Mouse (Mus musculus) layer of hippocampus, adult 18-20 months (tissue): Measurements from ENCODE around the gene Carmil3. TPM values are rescaled to one million over a fixed set of nuclear protein-coding genes. Genes with fewer than 3 reads are reported as not detected.

Experiments used
- DNase-seq, 2 experiments: peaks; one replicate each; pipeline ENCODE4 v3.0.0; 2022; ENCODE audit warnings: low spot score in 2 of 2
- long read RNA-seq: library from polyadenylated mRNA; stranded (forward); transcript quantifications from one replicate; pipeline ENCODE4 v2.0.0, GENCODE M21; 2021
- total RNA-seq, 2 experiments: library from RNA; stranded (reverse); gene quantifications; 2 replicates each; pipeline ENCODE4 v1.2.3; 2021

Carmil3 gene
- 10 to 100 TPM; 46.8 to 50.8 TPM for total RNA-seq
- long read RNA-seq, full-length matches to known transcripts: 1 of 55 reads
- long read RNA-seq, partial matches to known transcripts: 17 of 55 reads
- long read RNA-seq, other reads (novel, unspliced or antisense): 37 of 55 reads

DNA sequence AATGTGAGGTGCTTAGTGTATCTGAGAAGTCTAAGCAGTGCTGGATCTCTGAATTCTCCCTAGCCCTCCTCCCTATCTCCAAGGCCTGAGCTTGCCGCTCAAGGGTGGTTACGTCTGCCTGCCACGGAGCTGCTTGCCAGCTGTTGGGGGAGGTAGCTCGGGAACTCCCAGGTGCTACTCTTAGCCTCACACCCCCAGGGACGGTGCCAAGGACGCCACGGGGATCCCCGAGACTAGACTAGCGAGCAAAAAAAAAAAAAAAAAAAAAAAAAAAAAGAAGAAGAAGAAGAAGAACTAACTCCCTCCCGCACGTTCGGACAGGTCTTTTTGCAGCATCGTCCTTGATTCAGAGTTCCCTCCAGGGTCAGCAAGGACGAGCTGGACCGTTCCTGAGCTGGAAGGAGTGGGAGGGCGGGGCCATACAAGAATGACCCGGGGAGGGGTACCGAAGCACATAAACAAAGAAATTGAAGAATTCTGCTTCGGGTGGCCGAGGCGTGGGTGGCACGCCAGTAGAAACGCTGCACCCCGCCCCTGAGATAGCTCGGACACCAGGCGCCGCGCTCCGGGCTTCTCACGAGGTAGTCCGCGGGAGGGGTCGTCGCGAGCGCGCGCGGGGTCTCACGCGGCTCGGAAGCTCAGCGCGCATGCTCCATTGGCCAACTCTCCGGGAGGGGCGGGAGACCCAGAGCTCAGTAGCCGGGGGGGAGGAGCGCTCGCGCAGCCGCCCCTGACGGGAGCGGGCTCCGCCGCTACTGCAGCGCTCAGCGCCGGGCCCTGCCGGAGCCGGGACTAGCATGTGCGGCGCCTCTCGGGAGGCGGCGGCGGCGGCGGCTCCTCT is at the start of gene Carmil3:
TSS of gene Carmil3 (plus strand) at position 291 of the 841 bp plus-strand sequence.
- peak; percentile 86 to 89 for DNase-seq

DNA sequence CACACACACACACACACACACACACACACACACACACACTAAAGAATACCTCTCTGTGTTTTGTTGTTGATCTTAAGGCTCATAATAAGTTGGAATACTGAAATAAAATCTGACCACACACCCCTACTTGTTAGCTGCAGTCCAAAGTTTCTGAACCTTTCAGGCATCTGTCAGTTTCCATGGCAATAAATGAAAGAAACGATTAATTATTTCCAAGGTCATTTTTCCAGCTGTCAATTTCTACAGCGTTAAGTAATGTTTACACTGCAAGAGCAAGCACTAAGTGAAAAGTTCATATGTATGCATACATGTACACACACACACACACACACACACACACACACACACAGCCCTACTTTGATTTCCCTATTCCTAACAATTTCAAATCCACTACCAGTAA is 32.8 kb upstream of the Carmil3 start:
- DNase-seq: no peak

DNA sequence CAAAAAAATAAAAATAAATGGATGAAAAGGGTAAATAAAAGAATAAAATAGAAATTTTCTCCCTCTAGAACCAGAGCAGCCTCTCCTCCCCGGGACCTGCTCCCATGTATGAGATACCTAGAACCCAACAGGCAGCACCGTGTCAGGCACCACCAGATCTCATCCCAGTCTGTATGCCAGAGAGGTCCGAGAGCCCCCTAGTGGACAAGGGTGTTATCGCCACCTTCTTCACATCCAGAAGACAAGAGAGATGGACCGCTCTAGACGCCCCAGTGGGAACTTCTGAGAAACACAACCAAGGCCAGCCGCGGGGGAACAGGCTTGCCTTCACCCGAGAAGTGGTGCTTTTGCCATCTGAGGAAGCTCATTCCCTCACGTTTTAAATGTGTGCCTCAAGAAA is 32.2 kb upstream of the Carmil3 start:
- peak; percentile 34 to 82 for DNase-seq

DNA sequence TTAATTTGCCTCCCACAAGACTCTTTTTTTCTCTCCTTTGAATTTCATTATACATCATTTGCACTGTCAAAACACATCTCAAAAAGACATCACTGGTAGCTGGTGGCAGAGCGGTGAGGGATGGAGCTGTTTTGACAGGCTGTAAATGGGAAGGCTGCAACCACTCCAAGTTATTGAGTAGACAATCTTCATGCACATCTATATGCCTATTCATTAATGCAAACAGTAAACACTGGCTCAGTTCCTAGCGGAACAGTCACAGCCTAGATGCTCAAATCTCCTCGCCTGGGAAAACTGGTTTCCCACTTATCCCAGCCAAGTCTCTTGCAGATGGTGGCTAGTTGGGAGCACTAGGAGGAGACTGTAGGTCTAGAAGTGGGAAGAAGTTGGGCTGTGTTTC is 31.7 kb upstream of the Carmil3 start:
- DNase-seq: no peak

- no peak for DNase-seq
These were observed 30.7 kb upstream of the Carmil3 start for GRCm38 (mm10) chr14:55459796-55460195.

DNA sequence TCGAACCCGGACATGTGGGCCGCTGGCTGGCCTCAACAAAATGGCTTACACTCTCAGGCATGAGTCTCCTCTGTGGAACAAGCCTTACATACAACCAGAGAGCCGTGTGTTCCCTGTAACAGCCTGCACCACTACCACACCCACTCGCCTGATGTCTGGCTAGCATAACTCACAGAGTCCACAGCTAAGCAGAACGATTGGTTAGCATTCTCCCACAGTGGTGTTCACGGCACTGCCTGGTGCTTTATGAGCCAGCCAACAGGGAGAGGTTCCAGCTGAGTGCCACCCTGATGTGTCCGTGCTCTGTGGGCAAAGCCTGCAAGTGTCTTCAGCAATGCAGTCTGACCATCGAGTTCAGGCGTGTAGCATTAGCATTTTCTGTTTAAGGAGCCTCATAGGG is 30.2 kb upstream of the Carmil3 start:
- DNase-seq: peak; percentile 79 to 90

DNA sequence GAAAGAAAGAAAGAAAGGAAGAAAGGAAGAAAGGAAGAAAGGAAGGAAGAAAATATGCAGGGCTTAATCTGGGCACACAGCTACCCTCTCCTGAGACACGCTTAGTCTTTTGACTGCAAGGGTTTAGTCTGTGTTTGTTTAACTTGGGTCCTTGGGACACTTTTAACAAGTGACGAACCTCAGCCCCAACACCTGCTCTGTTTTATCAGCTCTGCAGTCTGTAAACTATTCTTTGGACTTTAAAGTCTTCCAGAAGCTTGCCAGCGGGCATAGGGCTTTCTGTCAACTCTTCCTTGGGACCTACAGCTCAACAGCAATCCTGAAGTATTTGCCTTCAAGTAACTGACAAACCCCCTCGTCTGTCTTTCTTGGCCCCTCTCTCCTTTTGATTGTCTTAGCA is 28.7 kb upstream of the Carmil3 start:
- no peak for DNase-seq

DNA sequence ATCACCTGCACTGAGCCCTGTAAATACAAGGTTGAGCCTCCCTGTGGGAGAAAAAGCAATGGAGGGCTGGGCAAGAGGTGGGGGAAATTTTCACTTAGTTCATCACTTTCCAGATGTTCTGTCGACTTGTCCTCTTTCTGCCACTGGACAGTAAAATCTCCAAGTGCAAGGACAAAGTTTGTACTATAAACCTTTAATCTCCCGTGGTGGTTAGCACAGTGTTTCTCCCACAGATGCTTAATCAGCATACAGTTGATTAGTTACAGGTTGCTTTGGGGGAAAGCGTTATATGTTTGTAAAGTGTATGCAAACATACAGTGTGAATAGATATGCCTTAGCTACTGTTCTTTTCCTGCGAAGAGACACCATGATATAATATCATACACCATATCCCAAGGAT is 24.0 kb upstream of the Carmil3 start:
- DNase-seq: no peak

DNA sequence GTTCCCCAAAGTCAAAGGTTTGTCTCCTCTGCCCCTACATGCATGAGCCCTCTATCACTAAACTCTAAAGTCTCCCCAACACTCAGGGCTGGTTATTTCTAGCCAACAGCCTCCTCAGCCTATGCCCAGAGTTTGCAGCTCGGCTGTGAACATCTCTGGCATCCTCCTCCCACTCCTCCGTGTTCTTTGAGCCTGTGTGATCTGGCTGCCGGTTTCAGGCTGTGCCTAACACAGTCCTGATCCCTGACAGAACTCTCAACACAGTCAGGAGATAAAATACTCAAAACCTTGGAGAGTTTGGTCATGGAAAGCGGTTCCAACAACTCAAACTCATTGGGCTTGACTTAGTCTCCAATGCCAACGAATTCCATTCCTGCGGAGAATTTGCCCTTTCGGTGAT is 23.3 kb upstream of the Carmil3 start:
- DNase-seq: no peak

DNA sequence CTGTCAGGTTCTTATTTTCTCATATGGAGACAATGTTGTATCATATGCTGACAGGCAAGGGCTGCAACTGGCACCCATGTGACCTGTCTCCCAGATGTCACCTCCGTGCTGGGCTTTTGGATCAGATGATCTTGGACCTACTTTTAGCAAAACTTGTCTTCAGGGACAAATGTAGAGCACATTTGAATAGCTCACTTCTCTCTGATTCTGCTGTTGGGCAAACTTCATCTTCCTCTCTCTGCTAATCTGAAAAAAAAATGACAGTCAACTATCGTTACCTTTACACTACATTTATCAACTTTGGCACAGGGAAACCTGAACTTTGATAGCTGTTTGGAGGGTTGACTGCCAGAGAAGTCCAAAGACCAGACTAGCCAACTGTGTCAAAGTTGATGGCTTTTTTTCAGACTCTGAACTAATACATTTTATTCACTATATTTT is 22.1 kb upstream of the Carmil3 start:
- no peak for DNase-seq

DNA sequence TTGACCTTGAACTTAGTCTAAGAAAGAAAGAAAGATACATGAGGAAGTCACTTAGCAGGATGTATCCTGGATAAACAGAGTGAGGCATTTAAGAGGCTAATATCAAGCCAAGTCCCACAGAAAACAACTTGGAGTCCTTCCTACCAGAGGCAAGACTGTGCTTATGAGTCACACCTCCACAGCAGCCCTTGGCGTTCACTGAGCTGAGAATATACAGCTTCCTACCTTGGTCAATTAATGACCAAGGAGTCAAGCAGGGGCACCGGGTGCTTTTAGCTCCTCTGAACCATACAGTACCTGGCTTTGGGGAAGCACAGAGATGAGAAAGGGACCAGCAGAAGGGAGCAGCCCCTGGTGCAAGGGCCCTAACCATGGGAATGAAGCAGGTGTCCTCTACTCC is 21.4 kb upstream of the Carmil3 start:
- DNase-seq: no peak

DNA sequence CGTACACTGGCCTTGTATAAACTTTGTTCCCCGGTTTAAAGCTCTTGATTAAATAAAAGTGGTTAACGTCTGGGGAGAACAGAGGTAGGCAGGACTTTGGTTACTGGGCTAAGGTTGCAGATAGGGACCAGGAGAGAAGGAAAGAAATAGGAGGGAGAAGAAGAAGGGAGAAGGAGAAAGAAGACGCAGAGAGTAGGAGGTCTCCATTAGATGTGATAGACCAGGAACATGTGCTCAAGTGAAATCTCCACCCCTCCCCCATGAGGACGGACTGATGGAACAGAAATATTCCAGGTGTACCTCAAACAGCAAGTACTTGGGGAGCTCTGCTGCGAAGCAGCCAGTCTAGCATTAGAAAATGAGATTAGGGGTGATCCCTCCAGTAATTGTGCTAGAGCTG is 20.6 kb upstream of the Carmil3 start:
- DNase-seq: no peak

DNA sequence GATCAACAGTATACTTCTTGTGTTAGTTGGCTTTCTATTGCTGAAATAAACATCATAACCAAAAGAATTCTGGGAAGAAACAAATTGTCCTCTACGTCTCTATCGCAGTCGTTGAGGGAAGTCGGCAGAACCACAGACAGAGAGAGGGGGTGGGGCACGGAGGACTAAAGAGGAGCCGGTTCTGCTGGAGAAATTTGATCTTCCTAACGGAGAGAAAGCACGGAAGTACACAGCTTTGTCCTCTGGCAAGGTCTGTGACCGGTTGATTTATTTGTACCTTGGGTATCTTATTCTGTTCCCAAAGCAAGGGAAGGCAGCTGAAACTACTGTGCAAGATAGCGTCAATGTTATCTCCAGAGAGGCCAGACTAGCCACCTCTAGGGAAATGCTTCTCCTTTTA is 19.6 kb upstream of the Carmil3 start:
- DNase-seq: no peak

- DNase-seq: no peak
These were observed 14.8 kb upstream of the Carmil3 start for GRCm38 (mm10) chr14:55475654-55476053.

DNA sequence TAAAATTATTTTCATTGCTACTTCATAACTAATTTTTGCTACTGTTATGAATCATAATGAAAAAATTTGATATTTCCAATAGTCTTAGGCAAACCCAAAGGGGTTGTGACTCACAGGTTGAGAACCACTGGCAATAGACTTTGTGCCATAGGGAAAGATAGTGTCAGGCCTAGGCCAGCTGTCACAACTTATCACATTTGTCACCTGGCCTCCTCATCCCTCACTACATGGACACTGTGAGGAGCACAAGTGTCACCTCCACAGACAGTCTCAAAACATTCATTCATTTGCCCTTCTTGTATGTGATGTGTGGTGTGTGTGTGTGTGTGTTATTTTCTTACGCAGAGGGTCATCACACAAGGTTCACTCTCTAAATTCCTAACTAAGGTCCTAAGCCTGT is 13.0 kb upstream of the Carmil3 start:
- no peak for DNase-seq

GRCm38 (mm10) chr14:55477829-55478228 is 12.6 kb upstream of the Carmil3 start:
- no peak for DNase-seq

GRCm38 (mm10) chr14:55478651-55479599 is 11.5 kb upstream of the Carmil3 start, which contains the start of gene Dhrs4:
Gene Dhrs4 (plus strand): TSS chr14:55478758.
- peak; percentile 68 to 83 for DNase-seq

- no peak for DNase-seq
These were observed 10.8 kb upstream of the Carmil3 start for GRCm38 (mm10) chr14:55479629-55480028.

- DNase-seq: peak in 1 of 2 experiments; percentile 78
These were observed 5.9 kb upstream of the Carmil3 start for GRCm38 (mm10) chr14:55484430-55485085.

DNA sequence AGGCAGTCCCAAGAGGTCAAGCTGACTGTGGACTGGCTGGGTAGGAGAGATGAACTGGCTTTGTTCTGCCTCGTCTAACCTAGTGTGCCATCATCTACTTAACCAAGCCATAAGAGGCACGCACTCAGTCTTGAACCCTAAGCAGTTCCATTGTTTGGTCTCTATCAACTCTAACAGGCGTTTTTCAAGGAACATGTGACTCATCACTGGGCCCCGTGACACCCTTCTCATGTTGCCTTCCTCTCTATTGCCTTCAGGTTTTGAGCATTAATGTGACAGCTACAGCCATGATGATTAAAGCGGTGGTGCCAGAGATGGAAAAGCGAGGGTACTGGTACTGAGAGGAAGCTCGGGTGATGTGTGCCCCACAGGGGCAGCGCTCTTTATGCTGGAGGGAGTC is 3.6 kb upstream of the Carmil3 start:
- no peak for DNase-seq

DNA sequence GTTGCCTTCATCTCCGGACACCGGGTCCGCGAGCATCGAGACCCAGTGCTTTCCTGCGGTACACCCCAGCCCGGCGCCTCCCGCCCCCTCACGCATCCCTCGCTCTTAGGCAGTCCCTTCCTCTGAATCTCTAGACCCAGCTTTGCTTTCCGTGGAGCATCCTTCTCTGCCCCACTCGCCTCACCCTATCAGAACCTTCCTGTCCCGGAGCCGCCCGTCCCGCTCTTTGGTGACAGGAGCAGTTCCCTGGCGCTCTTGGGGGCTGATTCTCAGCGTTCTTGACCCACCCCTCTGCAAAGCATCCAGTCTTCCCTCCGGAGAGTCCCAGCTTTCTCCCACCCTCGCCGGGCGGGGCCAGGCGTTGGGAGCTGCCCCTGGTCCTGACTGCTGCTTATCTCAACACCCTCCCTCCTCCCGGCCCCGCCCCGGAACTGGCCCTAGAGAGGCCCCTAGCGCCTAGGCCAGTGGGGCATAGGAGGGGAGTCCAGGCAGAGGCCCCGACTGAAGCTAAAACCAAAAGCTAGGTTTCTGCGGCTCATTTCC is 911 bp downstream of the Carmil3 start:
- DNase-seq: peak; percentile 63 to 70
